ENCODE assay signal across 16 mouse cellular contexts in the genomic region with DNA sequence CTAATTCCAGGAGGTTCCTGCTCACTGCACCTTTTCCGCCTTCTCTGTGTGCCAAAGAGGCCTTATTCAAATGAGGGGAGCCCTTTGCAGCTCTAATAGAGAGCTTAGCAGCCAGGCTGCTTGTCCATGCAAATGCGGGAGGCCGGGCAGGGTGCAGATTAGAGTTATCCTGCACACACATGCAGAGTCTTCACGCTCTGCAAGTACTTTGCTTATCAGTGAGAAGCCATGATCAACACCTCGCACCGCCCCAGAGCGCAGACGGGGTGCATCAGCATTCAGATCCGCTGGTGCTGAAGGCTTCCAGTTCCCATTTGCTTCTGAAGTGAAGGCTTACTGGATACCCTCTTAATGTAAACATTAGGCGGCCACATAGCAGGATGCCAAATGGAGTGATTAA.
A peak's percentile ranks its signal among the peaks of the same experiment; 100 is the strongest.
DNase-seq lines count a peak whose midpoint lies in the region; ATAC-seq and TF ChIP-seq lines count a peak whose summit lies in the region.
"Had no signal": no experiment of that assay in that cellular context is flagged by ENCODE, and none has a peak within 500 bp of the region (broad histone marks: within the 10 kb centered on the region; RNA-seq: fewer than 3 reads in every experiment).

No protein-coding gene starts in this region.

- H3K9me3 ChIP-seq in heart, embryonic 11.5 days (replicated peaks; ENCODE audit: control insufficient read depth, low read length), result no peaks in the 10 kb centered on the region
- no peaks in the 10 kb centered on the region for H3K9me3 ChIP-seq in forebrain, embryonic 13.5 days (replicated peaks)
- H3K9me3 ChIP-seq in midbrain, embryonic 13.5 days, result no peaks in the 10 kb centered on the region
- H3K9me3 ChIP-seq: limb, embryonic 15.5 days had no signal

- H3K9ac ChIP-seq in heart, embryonic 11.5 days (ENCODE audit: low read depth, low read length), result no peak overlapping the region
- H3K9ac ChIP-seq in forebrain, embryonic 13.5 days, result no peak overlapping the region
- H3K9ac ChIP-seq in midbrain, embryonic 13.5 days (replicated peaks), result no peak overlapping the region
- H3K9ac ChIP-seq: limb, embryonic 15.5 days had no signal

- H3K27me3 ChIP-seq in heart, embryonic 11.5 days (ENCODE audit: control insufficient read depth, insufficient read depth, low read length), result no peaks in the 10 kb centered on the region
- H3K27me3 ChIP-seq in forebrain, embryonic 13.5 days, result no peaks in the 10 kb centered on the region
- H3K27me3 ChIP-seq in midbrain, embryonic 13.5 days, result no peaks in the 10 kb centered on the region
- H3K27me3 ChIP-seq in kidney, adult 2 months (replicated peaks; ENCODE audit: control insufficient read depth, insufficient read depth, low read length), result no peaks in the 10 kb centered on the region

- no peaks in the 10 kb centered on the region for H3K36me3 ChIP-seq in heart, embryonic 11.5 days (ENCODE audit: control insufficient read depth, insufficient read depth, low read length)
- no peaks in the 10 kb centered on the region for H3K36me3 ChIP-seq in forebrain, embryonic 13.5 days (ENCODE audit: poor library complexity, severe bottlenecking)
- no peaks in the 10 kb centered on the region for H3K36me3 ChIP-seq in midbrain, embryonic 13.5 days
- no peaks in the 10 kb centered on the region for H3K36me3 ChIP-seq in kidney, adult 2 months (ENCODE audit: control insufficient read depth, insufficient read depth, low read length)
- H3K36me3 ChIP-seq: limb, embryonic 15.5 days had no signal

- H3K4me3 ChIP-seq in heart, embryonic 11.5 days (ENCODE audit: low read depth, low read length), result no peak overlapping the region
- no peak overlapping the region for H3K4me3 ChIP-seq in forebrain, embryonic 13.5 days
- no peak overlapping the region for H3K4me3 ChIP-seq in midbrain, embryonic 13.5 days (replicated peaks)
- no peak overlapping the region for H3K4me3 ChIP-seq in kidney, adult 2 months (ENCODE audit: insufficient read depth, low read depth, low read length)
- H3K4me3 ChIP-seq: gastrocnemius, adult 2 months; limb, embryonic 15.5 days; myocyte had no signal

- peak; percentile 61 for ATAC-seq in heart, embryonic 11.5 days (replicated peaks; ENCODE audit: insufficient number of reproducible peaks, low FRiP score, low TSS enrichment)
- ATAC-seq in forebrain, embryonic 13.5 days, result no peak
- peak; percentile 93 for ATAC-seq in midbrain, embryonic 13.5 days

- no peak overlapping the region for H3K27ac ChIP-seq in heart, embryonic 11.5 days (ENCODE audit: low read depth, low read length)
- H3K27ac ChIP-seq in forebrain, embryonic 13.5 days, result no peak overlapping the region
- H3K27ac ChIP-seq in midbrain, embryonic 13.5 days, result no peak overlapping the region
- H3K27ac ChIP-seq in kidney, adult 2 months (ENCODE audit: insufficient read depth, low read depth, low read length), result no peak overlapping the region
- H3K27ac ChIP-seq: gastrocnemius, adult 2 months; limb, embryonic 15.5 days; macrophage had no signal

- H3K4me1 ChIP-seq in heart, embryonic 11.5 days (ENCODE audit: control insufficient read depth, insufficient read depth, low read length), result 0 out of 2 replicates have a peak, but pooled peaks cover 3% of the 10 kb centered on the region
- peaks cover 14% of the 10 kb centered on the region; the same call in 1 of the 2 replicates for H3K4me1 ChIP-seq in forebrain, embryonic 13.5 days
- H3K4me1 ChIP-seq in midbrain, embryonic 13.5 days (replicated peaks), result peaks cover 17% of the 10 kb centered on the region
- H3K4me1 ChIP-seq in kidney, adult 2 months (ENCODE audit: control insufficient read depth, insufficient read depth, low read length), result no peaks in the 10 kb centered on the region
- H3K4me1 ChIP-seq: limb, embryonic 15.5 days had no signal

- no peak for DNase-seq in heart, adult 18-20 months
- DNase-seq in R1 (ENCODE audit: low read depth, low spot score), result peak; percentile 28
- no peak for DNase-seq in frontal cortex, postnatal 10 days (ENCODE audit: low spot score in 2 of 2)
- DNase-seq in lung, postnatal 14 days, result no peak
- no peak for DNase-seq in kidney, adult 2 months
- DNase-seq: adrenal gland, postnatal 10 days; cerebellum, postnatal 25 days; gastrocnemius, adult 2 months; kidney, adult 8-10 months; thymus, postnatal 25 days had no signal

- TF ChIP-seq CTCF in kidney, adult 2 months (conservative IDR thresholded peaks at IDR 0.05; ENCODE audit: insufficient read depth, insufficient read length, low read depth, low read length), result no peak

- H3K4me2 ChIP-seq in heart, embryonic 11.5 days, result peak overlapping the region; percentile 41
- H3K4me2 ChIP-seq in forebrain, embryonic 13.5 days, result peak overlapping the region; percentile 24; the same call in 1 of the 2 replicates
- H3K4me2 ChIP-seq in midbrain, embryonic 13.5 days (replicated peaks), result peak overlapping the region; percentile 31
- H3K4me2 ChIP-seq: limb, embryonic 15.5 days had no signal

- 4% methylated on average over 10 of the region's 10 CpGs for WGBS in heart, embryonic 11.5 days (ENCODE audit: insufficient replicate concordance)
- 7% methylated on average over 10 of the region's 10 CpGs for WGBS in forebrain, embryonic 13.5 days
- 2% methylated on average over 10 of the region's 10 CpGs for WGBS in midbrain, embryonic 13.5 days
- WGBS in kidney, adult 2 months, result 31% methylated on average over 10 of the region's 10 CpGs

- no peak for TF ChIP-seq POLR2A in kidney, adult 2 months (IDR thresholded peaks at IDR 0.05; ENCODE audit: low read depth, low read length)
